Mouse (Mus musculus) gastrocnemius, postnatal 4 days (tissue): ENCODE data around the gene Egln1. TPM values are rescaled to one million over a fixed set of nuclear protein-coding genes. Genes with fewer than 3 reads are reported as not detected.
A peak's percentile ranks its signal among the peaks of the same experiment; 100 is the strongest.

Experiments used
- DNase-seq, 2 experiments: peaks; one replicate each; pipeline ENCODE4 v3.0.0; 2021 to 2022; ENCODE audit warnings: low spot score in 2 of 2, mixed read lengths in 2 of 2
- long read RNA-seq, 2 experiments: library from polyadenylated mRNA; stranded (forward); transcript quantifications; one replicate each; pipeline ENCODE4 v2.0.0; 2021
- total RNA-seq, 2 experiments: library from RNA; stranded (reverse); gene quantifications; 2 replicates each; pipeline ENCODE4 v1.2.3; 2021

The Egln1 gene
- total RNA-seq = 10 to 100 TPM; 53.0 to 53.5 TPM
- long read RNA-seq, experiment 1, transcript Egln1-201 (5 exons, 3,594 nt) = major isoform, 176 of 203 reads
- long read RNA-seq, experiment 1, partial matches to known transcripts = 4 of 203 reads
- long read RNA-seq, experiment 1, other reads (novel, unspliced or antisense) = 23 of 203 reads
- long read RNA-seq, experiment 2, transcript Egln1-201 (5 exons, 3,594 nt) = major isoform, 158 of 187 reads
- long read RNA-seq, experiment 2, partial matches to known transcripts = 4 of 187 reads
- long read RNA-seq, experiment 2, other reads (novel, unspliced or antisense) = 25 of 187 reads

DNA sequence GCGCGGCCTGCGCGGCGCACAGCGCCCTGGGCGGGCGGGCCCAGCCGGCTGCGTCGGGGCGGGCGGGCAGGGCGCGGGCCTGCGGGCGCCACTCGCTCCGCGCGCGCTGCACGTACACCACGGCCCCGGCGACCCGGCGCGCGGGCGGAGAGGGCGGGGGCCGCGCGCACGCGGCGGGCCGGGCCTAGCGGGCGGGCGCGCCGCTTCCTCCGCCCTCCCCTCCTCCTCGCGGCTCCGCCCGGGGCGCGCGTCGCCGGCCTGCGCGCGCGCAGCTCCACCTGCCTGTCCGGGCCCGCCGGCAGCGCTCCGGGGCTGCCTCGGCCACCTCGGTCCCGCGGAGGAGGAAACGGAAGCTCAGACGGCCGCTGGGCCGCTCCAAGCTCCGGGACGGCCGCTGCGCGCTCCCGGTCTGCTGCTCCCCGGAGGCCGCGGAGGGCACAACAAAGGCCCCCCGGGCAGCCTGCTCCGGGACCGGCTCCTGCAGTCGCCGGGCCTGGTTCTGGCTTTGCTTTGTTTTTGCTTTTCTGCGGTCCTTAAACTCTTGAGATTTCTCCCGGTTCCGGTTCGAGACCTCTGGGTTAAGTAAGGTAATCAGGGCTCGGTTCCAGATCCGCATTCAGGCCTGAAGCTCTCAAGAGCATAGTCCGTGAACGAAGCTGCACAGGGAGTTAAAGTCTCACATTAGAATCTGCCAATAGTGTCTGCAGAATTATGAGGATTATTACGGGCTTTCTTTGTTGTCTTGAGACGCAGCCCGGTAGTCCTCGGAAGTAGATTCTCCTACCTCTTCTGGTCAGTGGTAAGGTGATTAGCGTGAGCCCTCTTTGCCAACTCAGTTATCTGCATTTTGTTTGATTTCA, at the start of gene Egln1:
Gene Egln1 (minus strand): TSS at position 116 of the 860 bp plus-strand sequence.
- peak; percentile 63 to 77 for DNase-seq

DNA sequence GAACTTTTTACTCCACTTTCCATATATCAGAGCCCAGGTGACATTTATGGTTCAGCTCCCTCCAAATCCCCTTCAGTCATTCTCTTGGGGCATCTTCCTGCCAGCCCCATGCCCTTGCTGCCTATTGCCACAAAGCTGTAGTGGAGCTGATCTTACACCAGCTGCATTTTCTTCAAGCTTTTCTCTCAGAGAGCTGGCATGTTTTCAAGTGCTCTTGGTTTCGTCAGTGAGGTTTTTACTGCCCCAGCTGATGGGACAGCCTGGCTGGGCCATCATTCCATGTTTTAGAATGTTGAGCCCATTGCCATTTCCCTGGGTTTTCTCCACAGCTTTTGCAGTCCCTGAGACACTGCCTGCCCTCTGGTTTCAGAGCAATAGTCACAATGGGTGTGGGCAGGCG, 46.7 kb upstream of the Egln1 start:
- no peak for DNase-seq

DNA sequence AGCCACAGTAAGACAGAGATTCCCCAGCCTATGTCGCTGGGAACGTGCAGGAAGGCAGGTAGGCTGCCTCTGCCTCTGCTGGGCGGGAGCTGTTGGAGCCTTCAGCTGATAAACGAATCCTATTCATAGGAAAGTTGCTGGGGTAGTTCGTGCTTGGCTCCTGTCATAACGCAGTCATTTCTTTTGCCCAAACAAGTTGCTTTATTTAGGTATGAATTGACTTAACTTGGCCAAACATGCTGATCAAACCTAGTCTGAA, 42.5 kb upstream of the Egln1 start:
- no peak for DNase-seq

DNA sequence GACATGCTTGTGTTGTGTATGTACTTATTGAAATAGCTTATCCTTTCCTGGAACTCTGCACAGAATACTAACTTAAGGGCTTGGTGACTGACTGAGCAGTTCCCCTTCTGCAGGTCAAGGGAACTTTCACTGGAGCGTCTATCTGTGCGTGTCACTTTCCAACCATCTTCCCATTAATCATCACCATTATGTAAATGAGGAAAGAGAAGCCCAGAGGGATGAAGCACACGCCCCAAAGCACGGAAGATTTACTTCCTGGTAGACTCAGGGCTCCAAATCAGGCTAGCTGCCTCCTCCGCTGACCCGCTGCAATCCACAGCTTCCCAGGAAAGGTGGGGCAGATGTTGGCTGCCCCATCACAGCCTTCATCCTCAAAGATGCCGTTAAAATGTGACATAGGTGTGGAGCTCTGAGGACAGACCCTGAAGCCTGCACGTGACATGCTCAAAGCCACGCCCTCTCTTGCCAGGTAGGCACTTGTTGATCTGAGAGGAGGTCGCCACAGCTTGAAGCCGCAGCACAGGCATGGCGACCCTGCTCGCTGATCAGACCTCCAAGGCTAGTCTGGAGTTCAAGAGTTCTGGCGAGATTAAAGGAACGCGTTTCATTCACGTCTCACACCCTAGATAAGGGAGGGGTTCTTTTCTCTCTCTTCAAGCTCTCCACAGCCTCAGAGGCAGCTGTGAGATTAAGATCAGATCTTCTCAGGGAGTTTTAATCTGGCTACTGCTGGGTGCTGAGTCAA, 42.0 kb upstream of the Egln1 start:
- no peak for DNase-seq

DNA sequence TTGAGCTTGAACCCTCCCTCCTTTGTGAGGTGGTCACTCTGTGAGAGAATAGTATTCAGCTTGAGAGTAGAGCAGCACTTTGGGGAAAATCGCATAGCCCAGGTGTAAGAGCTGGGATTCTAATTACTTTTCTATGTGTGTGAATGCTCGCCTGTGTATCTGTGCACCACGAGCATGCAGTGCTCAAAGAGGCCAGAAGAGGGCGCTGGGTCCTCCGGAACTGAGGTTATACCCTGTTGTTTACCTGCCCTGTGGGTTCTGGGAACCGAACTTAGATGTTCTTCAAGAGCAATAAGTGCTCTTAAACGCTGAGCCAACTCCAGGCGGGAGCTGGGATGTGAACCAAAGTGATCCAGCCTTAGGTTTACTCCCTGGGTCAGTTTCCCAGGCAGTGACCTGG, 31.7 kb upstream of the Egln1 start:
- no peak for DNase-seq

DNA sequence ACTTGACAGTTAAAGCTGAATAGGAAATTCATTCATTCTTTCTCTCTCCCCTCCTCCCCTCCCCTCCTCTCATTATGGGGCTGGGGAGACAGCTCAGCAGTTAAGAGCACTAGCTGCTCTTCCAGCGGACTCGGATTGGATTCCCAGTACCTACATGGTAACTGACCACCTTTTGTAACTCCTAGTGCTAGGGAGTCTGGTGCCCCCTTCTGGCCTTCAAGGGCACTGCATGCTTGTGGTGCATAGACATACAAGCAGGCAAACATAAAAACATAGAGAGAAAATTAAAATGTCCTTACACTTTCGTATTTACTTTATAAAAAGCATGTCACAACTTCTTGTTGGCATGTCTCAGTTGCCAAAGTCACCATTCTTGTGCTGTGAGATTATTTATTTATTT, 30.9 kb upstream of the Egln1 start:
- DNase-seq = no peak

DNA sequence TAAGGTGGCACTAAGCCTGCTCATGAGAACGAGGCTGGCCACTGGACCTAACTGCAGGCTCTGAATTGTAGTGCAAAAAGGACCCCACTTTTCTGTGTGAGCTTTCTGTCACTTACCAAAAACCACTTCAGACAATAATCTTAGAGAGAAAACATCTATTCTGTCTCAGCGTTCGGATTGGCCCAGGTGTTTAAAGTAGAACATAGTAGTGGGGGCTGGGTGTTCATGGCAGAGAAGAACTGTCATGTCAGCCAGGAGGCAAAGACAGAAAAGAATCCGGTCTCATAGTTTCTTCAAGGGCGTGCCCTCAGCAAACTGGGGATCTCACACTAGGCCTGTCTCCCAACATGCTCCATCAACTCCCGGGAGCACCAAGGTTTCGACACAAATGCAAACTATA, 28.9 kb upstream of the Egln1 start:
- DNase-seq = no peak

DNA sequence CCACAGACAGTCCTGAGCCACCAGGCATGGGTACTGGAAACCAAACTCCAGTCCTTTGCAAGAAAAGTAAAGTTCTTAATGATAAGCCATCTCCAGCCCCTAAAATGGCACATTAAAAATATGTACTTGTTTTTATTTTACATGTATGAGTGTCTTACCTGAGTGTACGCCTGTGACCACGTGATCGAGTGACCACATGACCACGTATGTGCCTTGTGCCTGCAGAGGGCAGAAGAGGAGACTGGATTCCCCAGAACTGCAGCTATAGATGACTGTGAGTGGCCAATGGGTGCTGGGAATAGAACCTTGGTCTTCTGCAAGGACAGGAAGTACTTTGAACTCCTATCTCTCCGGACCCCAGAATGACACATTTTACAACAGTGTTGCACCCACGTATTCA, 27.1 kb upstream of the Egln1 start:
- DNase-seq = no peak

DNA sequence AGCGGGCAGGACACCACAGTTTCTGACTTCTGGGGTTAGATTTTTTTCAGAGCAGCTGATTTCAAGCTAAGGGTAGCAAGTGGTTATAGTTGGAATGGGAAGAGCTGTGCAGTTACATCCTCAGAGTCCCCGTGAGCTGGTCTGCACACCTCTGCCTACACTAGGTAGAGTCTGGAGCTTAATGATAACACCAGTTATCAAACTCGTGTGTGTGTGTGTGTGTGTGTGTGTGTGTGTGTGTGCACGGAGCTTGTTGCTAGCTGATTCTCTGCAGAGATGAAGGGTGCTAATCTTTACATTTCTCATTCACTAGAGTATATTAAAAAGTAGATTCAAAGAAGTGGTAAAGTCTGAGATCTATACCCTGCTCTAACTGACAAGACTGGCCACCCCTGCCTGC, 25.1 kb upstream of the Egln1 start:
- no peak for DNase-seq

DNA sequence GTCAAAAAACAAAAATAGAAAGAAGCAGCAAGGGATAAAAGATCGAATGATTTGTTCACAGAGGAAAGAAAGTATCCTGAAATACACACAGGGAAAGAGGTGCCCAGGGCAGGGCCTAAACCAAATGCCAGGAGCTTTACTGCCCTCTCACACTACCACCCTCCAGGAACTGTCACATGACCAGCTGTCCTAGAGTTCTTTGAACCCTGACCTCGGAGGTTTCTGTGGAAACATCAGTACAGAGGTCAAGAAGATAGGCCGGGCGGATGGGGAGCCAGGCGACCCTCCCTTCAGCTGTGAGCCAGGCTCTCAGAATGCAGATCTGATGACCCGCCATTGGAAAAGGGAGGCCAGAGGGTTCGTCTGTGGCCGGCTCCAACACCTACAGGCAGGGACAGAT, 24.1 kb upstream of the Egln1 start:
- DNase-seq = no peak

DNA sequence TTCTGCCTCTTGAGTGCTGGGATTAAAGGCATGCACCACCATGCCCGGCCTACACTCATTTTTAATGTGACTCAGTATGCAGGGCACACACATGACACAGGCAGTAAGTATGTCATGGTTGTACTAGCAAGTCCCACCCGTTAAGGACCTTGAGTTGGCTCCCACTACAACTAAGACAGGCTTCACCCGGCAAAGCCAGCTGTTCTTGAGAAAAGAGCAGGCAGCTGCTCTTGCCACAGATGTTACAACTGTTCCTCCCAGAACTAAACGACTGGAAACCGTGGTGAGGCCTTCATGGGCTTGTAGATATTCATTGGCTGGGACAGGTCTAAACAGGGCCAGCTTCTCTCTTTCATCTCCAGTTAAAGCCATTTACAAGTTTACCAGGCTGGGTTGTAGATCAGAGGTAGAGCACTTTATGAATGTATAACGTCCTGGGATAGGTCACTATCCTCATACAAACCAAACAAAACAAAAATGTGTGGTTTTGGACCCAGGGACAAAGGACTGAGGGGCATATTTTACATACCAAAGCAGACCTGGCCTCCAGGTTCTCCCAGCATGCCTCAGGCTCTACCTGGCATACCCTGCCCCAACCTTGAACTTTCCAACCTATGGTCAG, 21.3 kb upstream of the Egln1 start:
- DNase-seq = no peak

DNA sequence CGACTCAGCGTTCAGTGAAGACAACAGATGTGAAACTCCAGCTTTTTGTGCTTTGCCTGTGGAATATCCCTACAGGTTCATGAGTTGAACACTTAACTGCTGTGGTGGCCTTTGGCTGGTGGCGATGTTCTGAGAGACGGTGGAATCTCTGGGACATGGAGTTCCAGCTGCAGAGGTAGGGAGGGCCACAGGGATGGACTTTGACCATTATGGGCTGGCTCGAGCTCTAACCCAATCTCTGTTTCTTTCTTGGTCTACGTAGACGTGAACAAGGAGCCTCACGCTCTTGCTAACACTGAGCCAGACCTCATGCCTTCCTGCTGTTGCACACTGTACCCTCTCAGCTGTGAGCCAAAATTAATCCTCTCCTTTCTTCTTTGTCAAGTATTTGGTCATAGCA, 15.8 kb upstream of the Egln1 start:
- DNase-seq = no peak

DNA sequence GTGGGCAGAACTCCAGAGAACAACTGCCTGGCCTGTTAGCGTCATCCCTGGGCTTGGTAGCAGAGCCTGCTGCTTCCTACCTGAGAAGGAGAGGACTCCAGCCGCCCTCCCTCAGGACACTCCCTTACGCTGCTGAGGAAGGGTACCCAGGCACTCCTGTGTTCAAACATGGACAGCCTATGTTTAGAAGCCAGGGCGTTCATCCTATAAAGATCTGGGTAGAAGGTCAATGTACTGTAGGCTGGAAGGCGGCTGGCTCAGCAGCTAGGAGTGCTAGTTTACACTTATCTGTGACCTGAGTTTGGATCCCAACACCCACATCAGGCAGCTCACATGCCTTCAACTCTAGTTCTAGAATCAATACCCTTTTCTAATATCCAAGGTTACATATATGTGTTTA, 14.1 kb upstream of the Egln1 start:
- no peak for DNase-seq

DNA sequence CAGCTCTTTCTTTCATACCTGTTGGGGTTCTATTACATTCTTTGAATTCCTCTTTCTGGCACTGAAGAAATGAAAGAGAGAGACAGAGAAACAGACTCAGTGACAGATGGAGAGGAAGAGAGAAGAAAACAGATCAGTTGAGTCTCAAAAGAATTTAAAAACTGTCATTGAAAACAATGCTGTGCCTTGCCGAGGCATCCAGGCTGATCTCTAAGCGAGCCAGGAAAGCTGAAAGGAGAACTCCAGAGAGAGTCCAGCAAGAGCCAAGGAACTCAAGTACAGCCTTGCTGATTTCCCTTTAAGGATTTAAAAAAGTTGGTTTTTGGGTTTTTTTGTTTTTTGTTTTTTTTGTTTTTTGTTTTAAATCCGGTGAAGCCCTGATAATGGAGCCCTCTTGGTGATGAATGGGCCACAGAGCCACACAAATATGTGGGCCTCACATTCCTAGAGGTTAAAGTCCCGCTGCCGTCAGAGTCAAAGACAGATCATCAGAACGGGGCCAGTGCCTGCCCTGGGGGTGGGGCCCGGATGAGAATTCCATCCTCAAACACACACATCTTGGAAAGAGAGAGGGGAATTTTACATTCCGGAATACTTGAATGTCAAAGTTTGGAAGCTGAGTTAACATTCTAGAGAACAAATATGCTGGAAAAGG, 11.2 kb upstream of the Egln1 start:
- peak; percentile 35 to 58 for DNase-seq

DNA sequence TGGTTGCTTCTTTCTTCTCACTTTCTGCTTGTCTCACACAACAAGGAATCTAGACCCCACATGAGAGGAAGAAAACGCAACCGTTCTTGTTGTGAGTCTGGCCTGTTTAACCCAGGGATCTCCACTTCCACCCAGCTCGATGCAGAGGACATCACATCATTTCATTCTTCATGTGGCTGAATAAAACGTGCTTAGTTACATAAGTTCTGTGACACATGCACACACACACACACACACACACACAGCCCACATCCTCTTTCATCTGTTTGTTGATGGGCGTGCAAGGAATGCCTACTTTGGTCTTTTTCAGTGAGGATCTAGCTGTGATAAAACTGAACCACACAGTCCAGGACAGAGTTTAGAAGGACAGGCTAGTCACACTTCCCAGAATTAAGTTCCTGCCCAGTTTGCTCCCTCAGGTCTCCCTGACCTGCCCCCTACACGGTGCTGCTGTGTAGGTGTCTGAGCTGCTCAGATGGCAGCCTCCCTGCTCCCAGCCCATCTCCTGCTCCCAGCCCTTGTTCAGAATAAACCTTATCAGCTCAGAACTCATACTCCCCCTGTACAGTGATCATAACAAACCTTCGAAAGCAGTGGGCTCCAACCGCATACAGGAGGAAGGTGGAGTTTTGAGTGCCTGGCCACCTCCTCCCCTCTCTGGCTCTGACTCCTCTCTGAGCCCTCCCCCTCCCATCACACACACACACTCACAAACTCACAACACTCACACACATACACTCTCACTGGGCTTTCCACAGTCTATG, 10.5 kb upstream of the Egln1 start:
- DNase-seq = no peak

DNA sequence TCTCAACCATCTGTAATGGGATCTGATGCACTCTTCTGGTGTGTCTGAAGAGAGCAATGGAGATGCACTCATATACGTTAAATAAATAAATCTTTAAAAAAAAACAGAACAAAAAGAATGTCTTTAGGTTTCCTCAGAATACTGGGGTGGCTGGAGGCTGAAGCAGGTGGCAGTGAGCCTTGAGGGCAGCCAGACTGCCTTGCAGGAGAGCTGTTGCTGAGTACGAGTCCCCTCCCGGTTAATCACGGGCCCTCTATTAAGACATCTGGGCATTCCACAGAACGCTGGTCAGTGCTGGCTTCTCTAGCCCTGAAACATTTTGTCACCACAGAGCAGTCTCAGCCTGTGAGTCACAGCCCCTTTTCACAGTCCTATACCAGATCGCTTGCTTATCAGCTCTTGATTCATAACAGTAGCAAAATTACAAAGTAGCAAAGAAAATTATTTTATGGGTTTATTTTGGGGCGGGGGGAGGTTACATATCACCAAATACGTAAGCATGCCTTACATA, 5.5 kb upstream of the Egln1 start:
- no peak for DNase-seq

DNA sequence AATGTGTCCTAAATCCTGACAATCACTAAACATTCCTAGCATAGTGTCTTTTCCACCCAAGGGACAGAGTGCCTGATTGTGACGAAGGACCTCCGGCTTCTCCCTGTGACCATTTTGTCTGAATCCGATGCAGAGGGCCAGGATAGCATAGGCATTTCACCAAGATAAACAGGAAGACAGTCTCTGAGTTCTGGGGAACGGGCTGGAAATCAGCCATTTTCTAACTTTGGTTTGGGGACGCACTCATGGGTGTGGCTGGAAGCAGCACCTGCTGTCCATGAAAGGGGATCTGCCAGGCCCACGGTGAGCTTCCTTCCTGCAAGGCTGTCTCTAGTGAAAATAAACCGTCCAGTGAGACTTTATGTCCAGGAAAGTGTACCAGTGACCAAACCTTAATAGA, 4.1 kb upstream of the Egln1 start:
- DNase-seq = no peak

DNA sequence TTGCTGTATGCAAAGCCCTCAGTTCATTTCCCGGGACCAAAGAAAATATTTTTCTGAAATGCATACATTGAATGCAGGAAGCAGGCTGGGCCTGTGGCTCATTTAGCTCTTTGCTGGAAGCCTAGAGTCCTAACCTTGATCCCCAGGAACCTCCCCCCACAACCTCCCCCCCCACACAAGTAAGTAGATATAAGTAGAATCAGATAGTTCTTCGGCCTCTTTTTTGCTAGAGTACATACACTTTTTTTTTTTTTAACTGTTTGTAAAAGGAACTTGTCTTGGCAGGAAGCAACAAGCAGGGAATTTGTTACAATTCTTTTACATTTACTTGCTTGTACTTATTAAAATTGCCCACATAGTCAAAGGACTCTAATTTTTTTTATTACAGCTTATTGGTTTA, 1.7 kb upstream of the Egln1 start:
- DNase-seq = no peak

DNA sequence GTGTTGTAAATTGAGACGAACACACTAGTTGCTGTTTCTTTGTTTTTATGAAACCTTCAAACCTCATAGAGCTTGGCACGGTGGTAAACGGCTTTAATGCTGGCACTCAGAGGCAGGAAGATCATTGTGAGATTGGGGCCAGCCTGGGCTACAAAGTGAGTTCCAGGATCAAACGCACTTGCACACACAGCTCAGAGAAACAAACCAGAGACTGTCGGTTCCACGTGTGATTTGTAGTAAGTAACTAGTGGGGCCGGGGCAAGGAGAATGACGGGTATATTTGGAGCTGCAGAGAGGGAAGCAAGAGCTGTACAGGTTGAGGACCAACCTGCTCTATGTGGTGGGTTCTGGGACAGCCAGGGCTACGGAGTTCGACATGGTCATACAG, 939 bp upstream of the Egln1 start:
- DNase-seq = no peak

DNA sequence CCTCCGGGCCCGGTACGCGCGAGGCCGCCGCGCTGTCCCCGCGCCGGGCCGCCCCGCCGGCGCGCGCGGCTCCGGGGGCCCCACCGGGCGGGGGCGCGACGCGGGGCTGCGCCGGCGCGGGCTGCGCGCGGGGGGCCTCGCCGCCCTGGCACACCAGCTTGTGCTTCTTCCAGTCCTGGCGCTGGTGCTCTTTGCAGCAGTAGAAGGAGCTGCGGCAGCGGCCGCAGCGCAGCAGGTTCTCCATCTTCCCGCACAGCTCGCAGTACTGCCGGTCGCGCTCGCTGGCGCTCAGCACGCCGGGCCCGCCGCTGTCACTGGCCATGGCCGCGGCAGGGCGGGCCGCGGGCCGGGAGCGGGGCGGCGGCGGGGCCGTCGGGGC, 402 bp downstream of the Egln1 start:
- DNase-seq = peak in 1 of 2 experiments; percentile 34
